Mouse (Mus musculus) brain, adult 2 months (tissue): ENCODE measurements around the gene Galnt2.

Experiments
- DNase-seq: peaks from one replicate; pipeline ENCODE4 v3.0.0; 2011; ENCODE audit warnings: low read depth, low spot score

Galnt2 gene

GRCm38 (mm10) chr8:124271518-124271917 lies 40.3 kb downstream of the Galnt2 start:
- no peak for DNase-seq

GRCm38 (mm10) chr8:124272792-124273191 lies 41.6 kb downstream of the Galnt2 start:
- no peak for DNase-seq

DNA sequence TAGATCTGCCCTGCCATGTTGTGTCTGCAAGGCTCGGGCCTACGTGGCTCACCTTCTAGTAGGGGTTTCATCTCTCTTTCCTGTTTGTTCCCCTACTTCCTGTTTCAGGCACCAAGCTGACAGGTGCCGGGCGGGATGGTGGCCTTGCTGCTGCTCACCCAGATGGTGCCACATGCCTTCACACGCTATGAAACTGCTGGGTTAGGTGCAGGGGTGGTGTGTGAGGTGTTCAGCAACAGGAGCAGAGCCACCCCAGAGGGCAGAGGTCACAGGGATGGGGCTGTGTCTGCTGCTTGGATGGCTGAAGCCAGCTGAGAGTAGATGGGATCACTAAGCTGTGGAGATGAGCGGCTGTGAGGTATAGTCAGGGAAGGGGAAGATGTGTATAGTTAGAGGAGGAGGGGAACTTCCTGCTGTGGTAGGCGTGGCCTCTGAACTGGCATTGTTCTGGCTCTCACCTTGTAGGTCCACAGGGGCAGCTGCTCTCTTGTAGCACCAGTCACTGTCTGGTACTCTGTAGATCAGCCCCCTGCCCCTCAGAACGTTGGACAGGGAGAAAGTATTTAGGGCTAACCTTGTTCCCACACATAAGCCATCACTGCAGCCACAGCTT lies 42.5 kb downstream of the Galnt2 start:
- no peak for DNase-seq

- DNase-seq, result no peak
Measured at GRCm38 (mm10) chr8:124274441-124275120, 43.4 kb downstream of the Galnt2 start.

- peak; percentile 84 for DNase-seq
Measured at GRCm38 (mm10) chr8:124275377-124276071, 44.3 kb downstream of the Galnt2 start.

- peak; percentile 75 for DNase-seq
Measured at GRCm38 (mm10) chr8:124277951-124278910, 47.0 kb downstream of the Galnt2 start.

DNA sequence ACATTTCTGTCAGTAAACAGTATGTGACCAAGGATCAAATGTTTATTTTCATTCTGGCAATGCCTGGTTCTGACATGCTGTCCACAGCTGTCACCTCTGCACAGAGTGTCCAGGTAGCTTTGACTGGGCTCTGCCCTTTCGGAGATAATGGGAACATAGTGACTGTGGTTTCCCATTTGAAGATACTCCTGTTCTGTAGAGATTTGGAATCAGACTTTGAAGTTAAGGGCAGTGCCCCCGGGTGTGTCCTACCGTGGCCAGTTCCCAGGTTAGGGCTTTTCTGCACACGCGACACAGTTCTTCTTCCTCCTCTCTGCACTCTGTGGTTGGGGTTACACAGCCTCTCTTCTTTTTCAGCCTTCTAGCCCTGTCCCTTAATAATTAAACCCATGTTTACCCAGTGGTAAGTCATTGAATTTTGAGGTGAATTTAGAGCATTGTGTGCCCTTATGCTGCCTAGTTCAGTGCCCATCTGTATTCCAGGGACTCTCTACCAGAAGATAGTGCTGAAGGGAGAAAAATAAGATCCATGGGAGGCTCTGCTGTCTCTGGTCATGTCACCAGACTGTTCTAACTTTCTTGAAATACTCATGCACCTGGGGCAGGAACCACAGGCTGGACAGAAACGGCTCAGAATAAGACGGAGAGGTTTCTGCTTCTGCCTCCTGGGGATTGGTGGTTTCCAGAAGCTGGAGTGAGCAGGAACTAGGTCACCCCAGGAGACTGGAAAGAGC lies 47.9 kb downstream of the Galnt2 start:
- DNase-seq, result no peak

- no peak for DNase-seq
Measured at GRCm38 (mm10) chr8:124279690-124279985, 48.4 kb downstream of the Galnt2 start.

- DNase-seq, result peak; percentile 84
Measured at GRCm38 (mm10) chr8:124281700-124282541, 50.7 kb downstream of the Galnt2 start.

- DNase-seq, result no peak
Measured at GRCm38 (mm10) chr8:124282878-124283630, 51.9 kb downstream of the Galnt2 start.

DNA sequence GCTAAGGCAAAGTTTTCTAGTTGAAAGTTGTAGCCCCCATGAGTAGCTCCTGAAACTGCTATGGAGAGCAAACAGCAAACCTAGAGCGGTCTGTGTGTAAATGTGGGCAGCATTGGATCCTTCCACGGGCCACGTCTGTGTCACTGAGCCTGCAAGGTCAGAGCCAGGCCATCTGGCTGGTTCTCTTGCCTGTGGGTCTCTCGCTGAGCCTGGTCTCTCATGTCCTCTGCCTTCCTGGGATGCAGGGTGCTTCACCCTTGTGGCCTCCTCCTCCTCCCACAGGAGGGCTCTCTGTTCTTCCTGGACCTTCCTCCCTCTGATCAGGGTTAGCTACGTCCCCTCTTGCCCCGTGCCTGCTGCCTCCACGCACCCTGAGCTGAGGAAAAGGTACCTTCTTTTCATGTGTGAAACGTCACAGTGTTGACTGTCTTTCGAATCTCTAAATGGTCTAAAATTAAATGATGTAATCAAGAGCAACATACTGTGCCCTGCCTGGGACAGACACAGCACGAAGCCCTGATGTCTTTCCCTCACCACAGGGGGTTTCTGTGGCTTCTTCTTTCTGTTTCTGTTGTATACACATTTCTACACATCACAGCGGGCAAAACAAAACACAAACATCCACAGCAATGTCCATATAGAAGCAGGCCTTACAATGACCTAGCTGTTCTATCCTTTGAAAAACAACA lies 52.6 kb downstream of the Galnt2 start:
- DNase-seq, result no peak

DNA sequence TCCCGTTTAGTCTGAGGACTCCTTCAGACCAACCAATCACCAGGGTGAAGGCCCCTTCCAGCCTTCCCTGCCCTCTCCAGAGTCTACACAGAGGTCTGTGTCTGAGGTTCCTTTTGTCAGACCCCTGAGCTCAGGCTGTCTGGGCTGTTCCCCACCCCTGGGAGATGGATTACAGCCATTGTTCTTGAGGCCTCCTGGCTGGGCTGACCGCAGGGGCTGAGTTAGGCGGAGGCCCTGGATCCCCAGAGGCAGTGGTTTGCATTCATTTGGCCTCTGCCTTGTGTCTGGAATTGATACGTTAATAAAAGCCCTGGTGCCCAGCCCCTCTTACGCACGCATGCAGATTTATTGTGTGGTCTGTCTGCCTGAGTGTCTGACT lies 53.1 kb downstream of the Galnt2 start:
- DNase-seq, result no peak

DNA sequence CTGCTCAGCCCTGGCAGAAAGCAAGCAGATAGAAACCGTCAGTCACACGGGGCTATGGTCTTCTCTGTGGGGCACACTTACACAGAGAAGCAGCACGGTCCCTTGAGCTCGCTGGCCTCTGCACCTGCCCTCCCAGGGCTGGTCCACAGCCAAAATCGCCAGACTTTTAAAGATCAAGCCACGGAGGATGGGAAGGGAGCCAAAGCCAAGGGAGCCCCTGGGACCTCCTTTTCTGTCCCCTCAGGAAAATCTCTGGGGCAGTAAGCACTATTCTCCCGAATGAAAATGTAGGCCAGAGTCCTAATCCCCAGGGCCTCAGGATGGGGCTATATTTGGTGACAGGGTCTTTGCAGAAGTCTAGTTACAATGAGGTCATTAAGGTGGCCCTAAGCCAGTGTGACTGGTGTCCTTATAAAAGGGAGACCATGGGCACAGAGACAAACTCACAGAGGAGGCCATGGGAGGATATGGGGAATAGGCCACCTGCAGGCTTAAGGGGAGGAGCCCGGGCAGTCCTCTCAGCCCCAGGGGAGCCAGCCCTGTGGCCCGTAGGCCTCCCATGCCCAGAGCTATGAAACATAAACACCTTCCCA lies 53.9 kb downstream of the Galnt2 start:
- DNase-seq, result no peak

- peak; percentile 80 for DNase-seq
Measured at GRCm38 (mm10) chr8:124286461-124287124, 55.4 kb downstream of the Galnt2 start.

DNA sequence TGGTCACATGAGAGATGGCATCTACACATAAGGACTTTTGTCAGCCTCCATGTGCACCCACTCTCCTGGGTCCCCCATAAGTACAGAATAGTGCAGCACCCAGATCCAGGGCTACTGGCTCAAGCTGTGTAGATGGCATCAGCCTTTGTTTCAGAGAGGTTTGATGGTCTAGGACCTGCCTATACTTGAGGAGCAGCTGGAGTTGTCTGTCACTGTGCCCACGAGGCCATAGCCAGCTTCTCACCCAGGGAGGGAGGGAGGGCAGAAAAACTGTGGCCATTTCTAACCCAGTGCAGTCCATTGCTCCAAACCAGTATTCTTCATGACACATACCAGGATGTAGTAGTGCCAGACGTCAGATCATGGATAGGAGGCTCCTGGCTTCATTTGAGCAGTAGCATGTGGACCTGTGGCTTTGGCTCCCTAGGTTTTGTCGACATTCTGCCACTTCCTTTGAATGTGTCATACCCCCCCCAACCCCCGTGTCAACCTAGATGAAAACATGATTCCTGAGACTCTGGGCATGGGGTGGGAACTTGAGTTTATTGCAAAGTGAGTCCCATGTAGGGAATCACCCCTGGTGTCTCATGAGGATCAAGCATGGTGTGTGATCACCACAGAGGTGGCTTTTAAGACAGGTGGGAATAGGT lies 57.1 kb downstream of the Galnt2 start:
- no peak for DNase-seq

- no peak for DNase-seq
Measured at GRCm38 (mm10) chr8:124289481-124290050, 58.4 kb downstream of the Galnt2 start.
